Mouse (Mus musculus) liver, postnatal 0 days (tissue): ENCODE data around the gene Ddx54. TPM values are rescaled to one million over a fixed set of nuclear protein-coding genes. Genes with fewer than 3 reads are reported as not detected.

ENCODE experiments used
- ATAC-seq: fragments of 200-750 bp; cut with Nextera tagmentation; 2 replicates; pipeline ENCODE4 v1.8.0; 2017; ENCODE audit warnings: mild to moderate bottlenecking, moderate library complexity
- DNase-seq: peaks from one replicate; pipeline ENCODE4 v3.0.0-alpha.2; 2016
- H3K27ac ChIP-seq: fragments of 300-500 bp; sonication (generic); 2 replicates; pipeline ENCODE4 v1.5.1; 2014; ENCODE audit warnings: antibody characterized with exemption, moderate library complexity, mild to moderate bottlenecking, low read depth
- H3K27me3 ChIP-seq: fragments of 300-500 bp; sonication (generic); 2 replicates; pipeline ENCODE4 v1.6.1; 2014; ENCODE audit warnings: low read length, control low read depth, mixed read lengths; ENCODE audit not compliant: insufficient read depth
- H3K36me3 ChIP-seq: fragments of 300-500 bp; sonication (generic); replicated peaks from 2 replicates; pipeline ENCODE4 v1.6.1; 2014; ENCODE audit warnings: mild to moderate bottlenecking, control low read depth, low read length, moderate library complexity, mixed read lengths; ENCODE audit not compliant: insufficient read depth
- H3K4me1 ChIP-seq: fragments of 300-500 bp; sonication (generic); 2 replicates; pipeline ENCODE4 v1.6.1; 2014; ENCODE audit warnings: antibody characterized with exemption, mild to moderate bottlenecking, control low read depth; ENCODE audit not compliant: insufficient read depth
- H3K4me2 ChIP-seq: fragments of 300-500 bp; sonication (generic); 2 replicates; pipeline ENCODE4 v1.6.1; 2014; ENCODE audit warnings: low read depth, mild to moderate bottlenecking, low read length, moderate library complexity, mixed read lengths
- H3K4me3 ChIP-seq: fragments of 300-500 bp; sonication (generic); 2 replicates; pipeline ENCODE4 v1.5.1; 2014; ENCODE audit warnings: low read depth, low read length
- H3K9ac ChIP-seq: fragments of 300-500 bp; sonication (generic); replicated peaks from 2 replicates; pipeline ENCODE4 v1.6.1; 2014; ENCODE audit warnings: mild to moderate bottlenecking, moderate library complexity
- H3K9me3 ChIP-seq: fragments of 300-500 bp; sonication (generic); 2 replicates; pipeline ENCODE4 v1.6.1; 2016; ENCODE audit warnings: mild to moderate bottlenecking, control low read depth, low read length, mixed read lengths
- CTCF ChIP-seq: sonication (generic); IDR thresholded peaks from 2 replicates; pipeline ENCODE4 v1.5.1; 2016; ENCODE audit warnings: antibody characterized with exemption, low read depth
- EP300 ChIP-seq: IDR thresholded peaks from 2 replicates; pipeline ENCODE4 v1.6.1; 2016; ENCODE audit warnings: antibody characterized with exemption, low read depth, mild to moderate bottlenecking
- WGBS: fragments of 180-500 bp; shearing (Covaris S2); extraction: QIAGEN DNeasy Blood & Tissue Kit; methylation state at CpG from one replicate; pipeline ENCODE4 v1.1.7; 2014; ENCODE audit not compliant: insufficient replicate concordance; 5-methylcytosine and 5-hydroxymethylcytosine counted together
- polyA plus RNA-seq: library from polyadenylated mRNA; unstranded; fragments of >200 nt; fragmentation: Nextera tagmentation; extraction: Ambion mirVana; gene quantifications from 2 replicates; pipeline ENCODE4 v1.2.1, GENCODE M21; 2015

The Ddx54 gene
- polyA plus RNA-seq, 1 experiment from 2014 or later, result 15.1 TPM

DNA sequence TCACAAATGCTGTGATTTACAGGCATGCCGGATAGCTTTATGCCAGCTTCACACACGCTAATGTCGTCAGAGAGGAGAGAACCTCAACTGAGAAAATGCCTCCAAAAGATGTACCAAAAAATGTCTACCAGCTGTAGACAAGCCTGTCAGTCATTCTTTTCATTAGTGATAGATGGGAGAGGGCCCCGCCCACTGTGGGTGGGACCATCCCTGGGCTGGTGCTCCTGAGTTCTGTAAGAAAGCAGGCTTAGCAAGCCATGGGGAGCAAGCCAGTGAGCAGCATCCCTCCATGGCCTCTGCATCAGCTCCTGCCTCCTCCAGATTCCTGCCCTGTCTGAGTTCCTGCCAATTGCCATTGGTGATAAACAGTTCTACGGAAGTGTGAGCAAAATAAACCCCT is 23.1 kb downstream of the Ddx54 start:
- WGBS, result 76% methylated on average over 5 of the region's 5 CpGs
- Histone ChIP-seq H3K4me3 (no peak overlapping the region), H3K27me3 (0 out of 2 replicates have a peak, but pooled peaks cover 5% of the 10 kb centered on the region), H3K4me2 (no peak overlapping the region), H3K9me3 (peaks cover 3% of the 10 kb centered on the region; the same call in 1 of the 2 replicates), H3K27ac (no peak overlapping the region), H3K4me1 (no peaks in the 10 kb centered on the region), H3K36me3 (no peaks in the 10 kb centered on the region), H3K9ac (no peak overlapping the region)
- no peak for ATAC-seq
- no peak for DNase-seq
- no peak for TF ChIP-seq CTCF
- TF ChIP-seq EP300, result no peak

DNA sequence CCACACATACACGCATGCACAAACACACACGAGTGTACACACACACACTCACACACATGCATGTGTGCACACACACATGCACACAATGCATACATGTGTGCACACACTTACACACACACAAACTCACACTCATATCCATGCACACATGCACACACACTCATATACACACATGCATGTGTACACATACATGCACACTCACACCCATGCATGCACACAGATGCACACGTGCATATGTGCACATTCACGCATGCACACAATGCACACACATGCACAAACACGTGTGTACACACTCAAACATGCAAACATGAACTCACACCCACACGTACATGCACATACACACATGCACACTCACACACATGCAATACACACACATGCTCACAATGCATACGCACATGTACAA is 27.6 kb downstream of the Ddx54 start:
- Histone ChIP-seq H3K27ac (no peak overlapping the region), H3K9ac (no peak overlapping the region), H3K4me3 (no peak overlapping the region), H3K4me1 (peaks cover 7% of the 10 kb centered on the region; the same call in 1 of the 2 replicates), H3K27me3 (0 out of 2 replicates have a peak, but pooled peaks cover 2% of the 10 kb centered on the region), H3K9me3 (no peaks in the 10 kb centered on the region), H3K4me2 (no peak overlapping the region), H3K36me3 (no peaks in the 10 kb centered on the region)
- 83% methylated on average over 7 of the region's 7 CpGs for WGBS
- TF ChIP-seq EP300, result no peak
- TF ChIP-seq CTCF, result no peak
- ATAC-seq, result no peak
- no peak for DNase-seq

DNA sequence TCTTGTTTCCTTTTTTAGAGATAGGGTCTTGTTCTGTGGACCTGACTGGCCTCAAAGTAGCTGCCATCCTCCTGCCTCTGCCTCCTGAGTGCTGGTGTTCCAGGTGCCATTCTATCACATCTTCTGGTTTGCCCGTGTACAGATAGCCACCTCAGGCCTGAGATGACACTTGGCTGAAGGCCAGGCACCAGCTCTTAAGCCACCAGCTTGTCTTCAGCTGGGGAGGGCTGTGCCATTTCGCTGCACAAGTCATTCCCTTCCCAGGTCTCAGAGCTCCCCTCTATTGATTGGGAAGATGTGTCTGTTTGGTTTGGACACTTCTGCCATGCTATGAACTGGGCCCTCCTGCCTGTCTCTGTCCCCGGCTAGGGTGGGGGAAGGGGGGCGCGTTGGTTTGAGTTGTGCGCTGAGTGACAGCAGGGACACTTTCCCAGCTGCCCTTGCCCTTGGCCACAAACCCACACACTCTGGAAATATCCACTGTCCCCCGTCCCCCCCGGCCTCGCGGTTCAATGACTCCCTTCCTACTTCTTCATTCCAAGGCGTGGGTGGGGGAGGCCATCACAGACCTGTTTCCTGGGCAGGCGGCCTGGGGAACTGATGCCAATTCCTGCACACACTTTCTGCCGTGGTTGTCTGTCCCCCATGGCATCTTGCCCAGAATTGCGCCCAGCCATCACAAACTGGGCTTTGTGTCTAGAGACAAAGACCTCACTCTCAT is 31.0 kb downstream of the Ddx54 start:
- H3K9ac ChIP-seq, result no peak overlapping the region
- DNase-seq (peak; percentile 42), ATAC-seq (no peak)
- H3K4me2 ChIP-seq, result no peak overlapping the region
- H3K9me3 ChIP-seq, result no peaks in the 10 kb centered on the region
- no peak overlapping the region for H3K4me3 ChIP-seq
- 29% methylated on average over 14 of the region's 14 CpGs for WGBS
- peaks cover 9% of the 10 kb centered on the region; the same call in 1 of the 2 replicates for H3K27me3 ChIP-seq
- TF ChIP-seq CTCF (no peak), EP300 (no peak)
- no peaks in the 10 kb centered on the region for H3K36me3 ChIP-seq
- H3K4me1 ChIP-seq, result peaks cover 13% of the 10 kb centered on the region
- H3K27ac ChIP-seq, result no peak overlapping the region

DNA sequence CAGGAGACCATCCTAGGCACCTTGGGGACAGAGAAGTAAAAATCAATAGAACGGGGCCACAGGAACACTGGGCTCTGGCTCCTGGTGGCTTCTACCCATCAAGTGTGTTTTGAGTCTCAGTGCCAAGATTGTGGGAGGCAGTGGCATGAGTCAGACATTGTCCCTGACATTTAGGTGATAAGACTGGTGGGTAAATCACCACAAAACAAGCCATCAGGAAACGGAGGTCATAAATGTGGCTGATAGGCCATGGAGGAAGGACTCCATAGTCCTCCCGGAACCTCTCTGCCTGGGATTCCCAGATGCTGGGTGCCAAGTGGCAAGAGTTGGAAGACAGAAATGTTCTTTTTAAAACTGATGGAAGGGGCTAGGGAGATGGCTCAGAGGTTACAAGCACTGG is 31.7 kb downstream of the Ddx54 start:
- Histone ChIP-seq H3K36me3 (no peaks in the 10 kb centered on the region), H3K27me3 (peaks cover 15% of the 10 kb centered on the region), H3K9me3 (no peaks in the 10 kb centered on the region), H3K4me1 (peaks cover 20% of the 10 kb centered on the region), H3K4me3 (no peak overlapping the region), H3K4me2 (no peak overlapping the region), H3K27ac (no peak overlapping the region), H3K9ac (no peak overlapping the region)
- ATAC-seq, result no peak
- DNase-seq, result no peak
- WGBS, result 34% methylated on average over 3 of the region's 3 CpGs
- TF ChIP-seq EP300, result no peak
- no peak for TF ChIP-seq CTCF

DNA sequence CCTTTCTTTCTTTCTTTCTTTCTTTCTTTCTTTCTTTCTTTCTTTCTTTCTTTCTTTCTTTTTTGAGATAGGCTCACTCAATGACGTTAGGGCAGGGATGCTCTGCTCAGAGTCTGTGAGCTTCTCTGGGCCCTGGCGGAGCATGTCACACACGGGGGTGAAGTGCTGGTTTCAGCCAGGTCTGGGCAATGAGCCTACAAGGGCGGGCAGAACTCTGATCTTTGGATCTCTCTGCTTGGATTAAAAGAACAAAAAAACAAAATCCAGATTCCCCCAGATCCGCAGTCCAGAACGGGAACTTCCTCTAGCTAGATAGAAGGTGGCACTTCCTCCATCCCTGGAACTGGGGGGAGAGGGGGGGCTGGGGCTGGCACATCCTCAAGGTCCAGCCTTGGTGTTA is 33.3 kb downstream of the Ddx54 start:
- Histone ChIP-seq H3K9me3 (no peaks in the 10 kb centered on the region), H3K4me2 (no peak overlapping the region), H3K27me3 (peaks cover 27% of the 10 kb centered on the region), H3K4me1 (peaks cover 20% of the 10 kb centered on the region), H3K36me3 (no peaks in the 10 kb centered on the region), H3K9ac (no peak overlapping the region), H3K27ac (no peak overlapping the region), H3K4me3 (no peak overlapping the region)
- TF ChIP-seq EP300, result no peak
- no peak for TF ChIP-seq CTCF
- no peak for DNase-seq
- 40% methylated on average over 6 of the region's 6 CpGs for WGBS
- no peak for ATAC-seq

DNA sequence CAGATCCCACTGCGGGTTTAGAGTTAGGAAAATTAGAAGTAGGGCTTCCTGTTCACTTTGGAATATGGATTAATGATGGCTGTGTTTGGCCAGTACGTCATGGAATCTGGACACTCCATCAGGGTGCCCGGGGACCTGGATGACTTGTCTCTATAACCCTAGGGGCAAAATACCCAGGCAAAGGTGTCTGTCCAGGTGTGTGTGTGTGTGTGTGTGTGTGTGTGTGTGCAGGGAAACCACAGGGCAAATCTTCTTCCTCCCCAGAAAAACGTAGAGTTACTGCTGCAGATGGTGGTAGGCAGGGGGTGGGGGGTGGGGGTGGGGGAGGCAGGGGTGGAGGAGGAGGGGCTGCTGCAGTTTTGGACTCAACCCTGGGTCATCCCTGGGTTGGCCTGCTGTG is 34.8 kb downstream of the Ddx54 start:
- Histone ChIP-seq H3K27me3 (peaks cover 27% of the 10 kb centered on the region), H3K4me1 (peaks cover 20% of the 10 kb centered on the region), H3K9me3 (no peaks in the 10 kb centered on the region), H3K36me3 (no peaks in the 10 kb centered on the region), H3K27ac (no peak overlapping the region), H3K9ac (no peak overlapping the region), H3K4me2 (no peak overlapping the region), H3K4me3 (no peak overlapping the region)
- no peak for TF ChIP-seq CTCF
- TF ChIP-seq EP300, result no peak
- DNase-seq (no peak), ATAC-seq (no peak)
- 55% methylated on average over 4 of the region's 4 CpGs for WGBS
